Mouse (Mus musculus): ENCODE results near the gene Jag2.

DNA sequence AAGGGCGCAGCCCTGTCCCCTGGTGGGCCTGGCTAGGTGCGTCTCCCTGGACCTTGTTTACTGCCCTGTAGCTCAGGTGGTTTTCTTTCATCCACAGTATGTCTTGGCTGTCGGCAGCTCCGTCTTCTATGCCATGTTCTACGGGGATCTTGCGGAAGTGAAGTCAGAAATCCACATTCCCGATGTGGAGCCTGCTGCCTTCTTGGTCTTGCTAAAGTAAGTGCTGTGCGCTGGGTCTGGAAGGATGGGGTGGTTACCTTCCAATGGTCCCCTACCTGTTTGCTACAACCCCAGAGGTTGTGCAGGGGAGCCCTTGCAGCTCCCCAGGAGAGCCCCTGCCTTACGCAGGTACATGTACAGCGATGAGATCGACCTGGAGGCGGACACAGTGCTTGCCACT, 47.6 kb upstream of the Jag2 start:
- TF ChIP-seq EP300 (IDR thresholded peaks at IDR 0.05; ENCODE audit: insufficient read depth, low read depth, low read length) (no peak), POLR2A (IDR thresholded peaks at IDR 0.05; ENCODE audit: insufficient read depth, low read depth, low read length) (no peak)

Data from heart, adult 2 months (tissue).